Mouse (Mus musculus): ENCODE measurements around the gene Junb.

- TF ChIP-seq CTCF (IDR thresholded peaks at IDR 0.05; ENCODE audit: low read depth) (no peak), EP300 (IDR thresholded peaks at IDR 0.05; ENCODE audit: low read depth) (no peak)
Observed at GRCm38 (mm10) chr8:84987903-84988302, 9.4 kb upstream of the Junb start.

Measured in liver, postnatal 0 days (tissue).